Mouse (Mus musculus): ENCODE results near the gene Tlcd1. TPM values are rescaled to one million over a fixed set of nuclear protein-coding genes. Genes with fewer than 3 reads are reported as not detected.

Gene Tlcd1
- polyA plus RNA-seq, 1 experiment from 2014 or later, result 14.2 TPM

- H3K36me3 ChIP-seq (ENCODE audit: control insufficient read depth, insufficient read depth), result peaks cover 79% of the 10 kb centered on the region
- ATAC-seq (replicated peaks; ENCODE audit: extremely low read depth, insufficient read depth, low FRiP score), result no peak
- H3K9me3 ChIP-seq (replicated peaks; ENCODE audit: control insufficient read depth, low read length), result no peaks in the 10 kb centered on the region
- H3K4me2 ChIP-seq (ENCODE audit: low read depth, low read length), result no peak overlapping the region
- H3K4me3 ChIP-seq (ENCODE audit: low read length), result no peak overlapping the region
- no peaks in the 10 kb centered on the region for H3K4me1 ChIP-seq (ENCODE audit: control insufficient read depth, insufficient read depth, low read length)
- H3K27ac ChIP-seq (ENCODE audit: low read length), result no peak overlapping the region
- WGBS, result 89% methylated on average over 4 of the region's 4 CpGs
- no peaks in the 10 kb centered on the region for H3K27me3 ChIP-seq (ENCODE audit: control insufficient read depth, insufficient read depth, low read length)
- H3K9ac ChIP-seq (ENCODE audit: low read length), result no peak overlapping the region
These were observed 47.1 kb downstream of the Tlcd1 start for GRCm38 (mm10) chr11:78223586-78223985.

Small RNA genes within 50 kb of the gene (microRNA-seq; reads per million reads assigned to microRNA genes)
- 0.59 reads per million for gene Mir7653

Other genes with a start within 250 kb of the Tlcd1 start
- 0.04 and 0.19 TPM in 2 replicates for gene Sez6, start 245.9 kb upstream of the Tlcd1 start, polyA plus RNA-seq (2015; fragmentation: Nextera tagmentation; extraction: Ambion mirVana)
- 11.6 and 12.4 TPM in 2 replicates for gene Phf12, start 194.0 kb upstream of the Tlcd1 start, polyA plus RNA-seq (2015; fragmentation: Nextera tagmentation; extraction: Ambion mirVana)
- 12.3 and 12.6 TPM in 2 replicates for gene Dhrs13, start 144.4 kb upstream of the Tlcd1 start, polyA plus RNA-seq (2015; fragmentation: Nextera tagmentation; extraction: Ambion mirVana)
- gene Flot2, start 138.8 kb upstream of the Tlcd1 start, polyA plus RNA-seq (2015; fragmentation: Nextera tagmentation; extraction: Ambion mirVana), result 109 and 112 TPM in 2 replicates
- gene Eral1, start 96.3 kb upstream of the Tlcd1 start, polyA plus RNA-seq (2015; fragmentation: Nextera tagmentation; extraction: Ambion mirVana), result 27.6 TPM in 2 replicates
- 14.9 and 15.2 TPM in 2 replicates for gene Fam222b, start 82.1 kb upstream of the Tlcd1 start, polyA plus RNA-seq (2015; fragmentation: Nextera tagmentation; extraction: Ambion mirVana)
- gene Traf4, start 11.1 kb upstream of the Tlcd1 start, polyA plus RNA-seq (2015; fragmentation: Nextera tagmentation; extraction: Ambion mirVana), result 37.3 and 39.1 TPM in 2 replicates
- 17.7 TPM in 2 replicates for gene Nek8, start within 50 bp of the Tlcd1 start, polyA plus RNA-seq (2015; fragmentation: Nextera tagmentation; extraction: Ambion mirVana)
- gene Rpl23a, start 6.9 kb downstream of the Tlcd1 start, polyA plus RNA-seq (2015; fragmentation: Nextera tagmentation; extraction: Ambion mirVana), result 708 and 711 TPM in 2 replicates
- gene Rab34, start 11.7 kb downstream of the Tlcd1 start, polyA plus RNA-seq (2015; fragmentation: Nextera tagmentation; extraction: Ambion mirVana), result 51.5 and 60.8 TPM in 2 replicates
- 2.4 and 2.6 TPM in 2 replicates for gene Proca1, start 16.7 kb downstream of the Tlcd1 start, polyA plus RNA-seq (2015; fragmentation: Nextera tagmentation; extraction: Ambion mirVana)
- 58.0 and 64.5 TPM in 2 replicates for gene Sdf2, start 69.0 kb downstream of the Tlcd1 start, polyA plus RNA-seq (2015; fragmentation: Nextera tagmentation; extraction: Ambion mirVana)
- 16.3 and 16.9 TPM in 2 replicates for gene Supt6, start 69.3 kb downstream of the Tlcd1 start, polyA plus RNA-seq (2015; fragmentation: Nextera tagmentation; extraction: Ambion mirVana)
- 67.1 and 70.8 TPM in 2 replicates for gene 2610507B11Rik, start 85.0 kb downstream of the Tlcd1 start, polyA plus RNA-seq (2015; fragmentation: Nextera tagmentation; extraction: Ambion mirVana)
- 0.32 and 0.51 TPM in 2 replicates for gene BC030499, start 114.1 kb downstream of the Tlcd1 start, polyA plus RNA-seq (2015; fragmentation: Nextera tagmentation; extraction: Ambion mirVana)
- 27.7 and 28.5 TPM in 2 replicates for gene Spag5, start 124.8 kb downstream of the Tlcd1 start, polyA plus RNA-seq (2015; fragmentation: Nextera tagmentation; extraction: Ambion mirVana)
- 29.0 and 30.7 TPM in 2 replicates for gene Aldoc, start 146.3 kb downstream of the Tlcd1 start, polyA plus RNA-seq (2015; fragmentation: Nextera tagmentation; extraction: Ambion mirVana)
- gene Pigs, start 151.7 kb downstream of the Tlcd1 start, polyA plus RNA-seq (2015; fragmentation: Nextera tagmentation; extraction: Ambion mirVana), result 52.3 and 56.3 TPM in 2 replicates
- 34.0 and 37.1 TPM in 2 replicates for gene Unc119, start 166.8 kb downstream of the Tlcd1 start, polyA plus RNA-seq (2015; fragmentation: Nextera tagmentation; extraction: Ambion mirVana)
- 4.1 and 7.9 TPM in 2 replicates for gene Foxn1, start 209.8 kb downstream of the Tlcd1 start, polyA plus RNA-seq (2015; fragmentation: Nextera tagmentation; extraction: Ambion mirVana)
- 0.10 and 0.70 TPM in 2 replicates for gene Slc13a2, start 245.5 kb downstream of the Tlcd1 start, polyA plus RNA-seq (2015; fragmentation: Nextera tagmentation; extraction: Ambion mirVana)

All from heart, embryonic 16.5 days (tissue).